Mouse (Mus musculus): ENCODE data around the gene Lamb3.

- no peak for TF ChIP-seq CTCF (IDR thresholded peaks at IDR 0.05; ENCODE audit: insufficient read depth, low read depth, low read length)
- no peak for TF ChIP-seq POLR2A (IDR thresholded peaks at IDR 0.05; ENCODE audit: insufficient read depth, low read depth, low read length)
Measured at GRCm38 (mm10) chr1:193306832-193307231, 99.3 kb downstream of the Lamb3 start.

All from olfactory bulb, adult 2 months (tissue).